20 mouse cellular contexts compared by ENCODE assay signal in genomic region chr6:6212360-6213310, GRCm38 (mm10). TPM values are rescaled to one million over a fixed set of nuclear protein-coding genes. Genes with fewer than 3 reads are reported as not detected.
DNase-seq lines count a peak whose midpoint lies in the region; ATAC-seq lines count a peak whose summit lies in the region.
"Had no signal": no experiment of that assay in that cellular context is flagged by ENCODE, and none has a peak within 500 bp of the region (broad histone marks: within the 10 kb centered on the region; RNA-seq: fewer than 3 reads in every experiment).

No protein-coding gene starts in this region.

- no peak overlapping the region for H3K4me3 ChIP-seq in heart, embryonic 14.5 days (ENCODE audit: control insufficient read depth in 1 of 2, insufficient read depth in 1 of 2, low read depth in 1 of 2, low read length in 2 of 2)
- H3K4me3 ChIP-seq: embryonic facial prominence, embryonic 10.5 days; erythroblast, embryonic 14.5 days; hindbrain, embryonic 13.5 days; intestine, embryonic 15.5 days; liver, embryonic 13.5 days; neural tube, embryonic 12.5 days; stomach, embryonic 15.5 days had no signal

- no peaks in the 10 kb centered on the region for H3K27me3 ChIP-seq in heart, embryonic 14.5 days (ENCODE audit: control insufficient read depth, insufficient read depth, low read length)
- H3K27me3 ChIP-seq: hindbrain, embryonic 13.5 days; intestine, embryonic 15.5 days; liver, embryonic 13.5 days; neural tube, embryonic 12.5 days; stomach, embryonic 15.5 days had no signal

- intact Hi-C loops in gastrocnemius, postnatal 36 days (cut with DNase I), result no loop called here

- peaks cover 27 to 44% of the 10 kb centered on the region in 2 experiments for H3K4me1 ChIP-seq in heart, embryonic 14.5 days (ENCODE audit: control insufficient read depth in 2 of 2, insufficient read depth in 2 of 2, low read length in 2 of 2)
- H3K4me1 ChIP-seq: intestine, embryonic 15.5 days had no signal

- peak overlapping the region; percentile 2; the same call in 1 of the 2 replicates for H3K4me2 ChIP-seq in heart, embryonic 14.5 days (ENCODE audit: low read length)
- H3K4me2 ChIP-seq: hindbrain, embryonic 13.5 days; intestine, embryonic 15.5 days; liver, embryonic 13.5 days; neural tube, embryonic 12.5 days; stomach, embryonic 15.5 days had no signal

- peak overlapping the region in 1 of 2 experiments; percentile 24; a peak in 2 of 4 replicates for H3K27ac ChIP-seq in heart, embryonic 14.5 days (replicated peaks in 1 of 2; ENCODE audit: control insufficient read depth in 1 of 2, insufficient read depth in 1 of 2, low read depth in 2 of 2, low read length in 2 of 2)
- H3K27ac ChIP-seq: embryonic facial prominence, embryonic 10.5 days; hindbrain, embryonic 13.5 days; intestine, embryonic 15.5 days; liver, embryonic 13.5 days; neural tube, embryonic 12.5 days; stomach, embryonic 15.5 days had no signal

- H3K9ac ChIP-seq in heart, embryonic 14.5 days (ENCODE audit: low read length), result no peak overlapping the region
- H3K9ac ChIP-seq: hindbrain, embryonic 13.5 days; intestine, embryonic 15.5 days; liver, embryonic 13.5 days; neural tube, embryonic 12.5 days; stomach, embryonic 15.5 days had no signal

- no peak for ATAC-seq in heart, embryonic 14.5 days (ENCODE audit: insufficient number of reproducible peaks, insufficient read depth, low FRiP score, low read depth)
- ATAC-seq: forebrain, embryonic 14.5 days; intestine, embryonic 15.5 days had no signal

- H3K36me3 ChIP-seq in heart, embryonic 14.5 days (ENCODE audit: control insufficient read depth, insufficient read depth, low read length), result no peaks in the 10 kb centered on the region
- H3K36me3 ChIP-seq: hindbrain, embryonic 13.5 days; intestine, embryonic 15.5 days; neural tube, embryonic 12.5 days; stomach, embryonic 15.5 days had no signal

- DNase-seq in heart, adult 11 months, result peak; percentile 92
- DNase-seq in heart, postnatal 4 days, result no peak
- DNase-seq in 3134 (ENCODE audit: extremely low read depth, insufficient read length, low spot score), result peak; percentile 50
- peak; percentile 83 for DNase-seq in ES-CJ7 (ENCODE audit: low read depth, low spot score)
- no peak for DNase-seq in left cerebral cortex, adult 9 months (ENCODE audit: low spot score in 2 of 2)
- DNase-seq in gastrocnemius, postnatal 36 days, result no peak
- DNase-seq in cerebellum, postnatal 4 days (ENCODE audit: low spot score in 2 of 2), result no peak
- DNase-seq: cerebellum, adult 11 months; cerebellum, postnatal 36 days; liver, embryonic 13.5 days; right cerebral cortex, postnatal 14 days; thymus, adult 2 months had no signal

- 49% methylated on average over 8 of the region's 8 CpGs for WGBS in heart, embryonic 14.5 days

- H3K9me3 ChIP-seq in heart, embryonic 14.5 days (ENCODE audit: control insufficient read depth, low read length), result no peaks in the 10 kb centered on the region
- H3K9me3 ChIP-seq: embryonic facial prominence, embryonic 10.5 days; hindbrain, embryonic 13.5 days; intestine, embryonic 15.5 days; liver, embryonic 13.5 days; neural tube, embryonic 12.5 days; stomach, embryonic 15.5 days had no signal

RNA-seq across cellular contexts. Expression of gene Slc25a13, which starts 4.3 kb away (rescaled TPM):
- total RNA-seq in heart, postnatal 4 days (2021), result 10 to 100 TPM; 65.8 to 67.9 TPM
- polyA plus RNA-seq in heart, embryonic 14.5 days (2014; fragmentation: Nextera tagmentation; extraction: Ambion mirVana), result 56.4 and 68.3 TPM in 2 replicates
- total RNA-seq in gastrocnemius, postnatal 36 days (2021), result under 1 TPM; 0.74 to 0.84 TPM

Comparison
In these comparisons a context has a peak if more than half of its experiments do, and no peak if none do; other contexts are left out.
1. DNase-seq: peak in heart, adult 11 months (single experiment), 3134 (single experiment) and ES-CJ7 (single experiment); none in heart, postnatal 4 days (single experiment), left cerebral cortex, adult 9 months (0 of 2), gastrocnemius, postnatal 36 days (0 of 2) and cerebellum, postnatal 4 days (0 of 2).
2. RNA of gene Slc25a13, which starts 4.3 kb away (total RNA-seq): 65.8 to 67.9 TPM in heart, postnatal 4 days; 0.74 to 0.84 TPM in gastrocnemius, postnatal 36 days; every median in the first group is over 10 times any median in the second.